Mouse (Mus musculus): ENCODE measurements at regions not wholly inside any gene's neighbourhood (a gene's known extent, or its start where the extent isn't known, plus 50 kb on each side); places are given as distances from the start of the nearest gene placed in this dataset.

DNA sequence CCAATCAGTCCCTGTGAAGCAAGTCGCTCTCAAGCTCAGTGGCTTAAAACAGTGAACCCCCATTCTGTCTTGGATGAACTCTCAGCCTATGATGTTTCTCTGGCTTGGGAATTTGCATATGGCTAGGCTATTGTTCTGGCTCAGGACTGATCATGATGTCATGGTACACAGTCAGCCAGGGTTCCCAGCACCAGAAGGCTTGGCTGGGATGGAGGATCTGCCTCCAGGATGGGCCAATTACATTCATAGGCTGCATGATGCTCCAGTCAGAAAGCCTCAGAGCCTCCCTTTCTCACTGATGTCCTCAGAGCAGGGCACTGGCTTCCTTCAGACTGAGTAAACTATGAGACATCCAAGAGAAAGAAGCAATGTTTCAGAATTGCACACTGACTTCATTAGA is 120.3 kb upstream of the Sh3bp4 start:
- intact Hi-C loops (cut with DNase I) = no loop called here
- DNase-seq = peak; percentile 56 to 65

GRCm38 (mm10) chr1:88953516-88953915 is 116.7 kb upstream of the Sh3bp4 start:
- intact Hi-C loops (cut with DNase I) = no loop called here
- DNase-seq = no peak

DNA sequence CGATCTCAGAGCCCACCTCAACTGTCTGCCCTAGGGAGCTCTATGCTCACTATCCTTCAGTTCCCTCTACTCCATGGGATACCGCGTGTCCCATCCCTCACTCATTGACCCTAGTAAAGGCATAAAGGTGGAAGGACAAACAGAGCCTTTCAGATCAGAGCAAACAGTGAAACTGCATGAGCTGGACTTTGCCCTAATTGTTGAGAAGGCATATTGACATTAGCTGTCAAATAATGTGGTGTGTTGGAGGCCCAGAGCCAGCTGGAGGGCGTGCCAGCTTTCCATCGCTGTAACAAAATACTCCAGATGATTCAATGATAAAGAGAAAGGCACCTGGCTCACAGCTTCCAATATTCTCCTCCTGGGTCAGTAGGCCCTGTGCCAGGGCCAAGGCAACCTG is 115.4 kb upstream of the Sh3bp4 start:
- intact Hi-C loops (cut with DNase I) = no loop called here
- DNase-seq = no peak

DNA sequence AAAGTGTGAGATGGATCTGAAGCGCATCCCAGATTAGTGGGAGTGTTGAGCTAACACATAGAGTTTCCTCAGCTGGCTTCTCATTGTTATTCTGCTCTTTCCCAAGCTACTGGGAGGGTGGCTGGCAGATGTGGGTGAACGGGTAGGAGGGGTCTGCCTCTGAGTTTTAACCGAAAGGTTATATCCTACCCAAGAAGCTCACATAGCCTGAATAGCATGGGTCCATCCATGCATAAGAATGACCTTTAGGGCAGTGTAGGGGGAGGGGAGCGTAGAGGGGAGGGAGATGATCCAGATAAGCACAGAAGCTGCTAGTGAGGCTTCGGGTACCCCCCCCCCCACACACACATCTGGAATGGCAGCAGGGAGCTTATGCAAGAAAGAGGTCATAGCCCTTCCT is 113.2 kb upstream of the Sh3bp4 start:
- intact Hi-C loops (cut with DNase I) = no loop called here
- DNase-seq = no peak

DNA sequence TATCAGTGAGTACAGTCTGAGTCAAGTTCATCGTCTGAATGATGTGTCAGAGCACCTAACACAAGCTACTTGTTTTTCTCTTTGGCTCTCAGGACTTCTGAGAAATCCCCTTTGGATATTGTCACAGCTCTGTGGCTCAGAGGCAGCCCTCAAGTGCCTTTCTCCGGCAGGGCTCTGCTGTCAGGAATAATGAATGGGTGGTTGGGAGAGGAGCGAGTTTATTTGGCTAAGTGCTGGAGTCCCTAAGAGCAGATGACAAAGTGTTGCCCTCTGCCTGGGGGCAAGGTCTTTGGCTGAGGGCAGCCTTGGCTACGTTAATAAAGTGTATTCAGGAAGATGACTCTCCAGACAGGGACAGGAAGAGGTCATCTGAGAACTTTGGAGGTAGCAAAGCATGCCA is 110.5 kb upstream of the Sh3bp4 start:
- intact Hi-C loops (cut with DNase I) = no loop called here
- no peak for DNase-seq

- no peak for DNase-seq
These were observed 110.1 kb upstream of the Sh3bp4 start for GRCm38 (mm10) chr1:88960142-88960541.

DNA sequence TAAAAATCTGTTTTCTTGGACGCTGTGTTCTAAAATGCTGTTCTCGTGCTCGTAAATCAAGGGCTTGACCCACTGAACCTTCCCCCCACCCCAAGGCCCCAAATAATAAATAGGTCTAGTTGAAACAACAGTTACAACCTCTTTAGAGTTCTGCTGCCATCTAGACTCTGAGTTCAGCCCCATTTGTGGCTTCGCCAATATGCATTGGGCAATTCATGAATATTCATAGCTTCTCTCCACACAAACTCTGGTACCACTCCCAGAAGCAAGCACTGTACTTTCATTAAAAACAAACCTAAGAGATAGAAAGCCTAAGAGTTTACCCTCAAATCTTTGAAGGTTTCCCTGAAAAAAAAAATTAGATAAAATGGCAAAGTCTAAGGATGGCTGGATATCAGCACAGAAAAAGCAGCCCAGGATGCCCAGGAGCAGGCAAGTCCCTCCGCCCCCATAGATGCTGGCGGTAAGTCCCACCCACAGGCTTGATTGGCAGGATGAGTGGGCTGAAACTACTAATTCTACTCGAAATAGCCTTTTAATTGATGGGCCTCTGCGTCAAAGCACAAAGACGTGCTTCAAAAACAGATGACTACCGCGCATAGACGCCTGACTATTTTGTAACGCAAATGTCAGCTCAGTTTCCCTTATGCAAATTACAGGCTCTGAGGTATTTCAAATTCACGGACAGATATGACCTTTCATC is 106.0 kb upstream of the Sh3bp4 start:
- intact Hi-C loops (cut with DNase I) = no loop called here
- DNase-seq = no peak

More at GRCm38 (mm10) chr1:88960142-88960541, 110.1 kb upstream of the Sh3bp4 start:
- intact Hi-C loops (cut with DNase I) = no loop called here

DNA sequence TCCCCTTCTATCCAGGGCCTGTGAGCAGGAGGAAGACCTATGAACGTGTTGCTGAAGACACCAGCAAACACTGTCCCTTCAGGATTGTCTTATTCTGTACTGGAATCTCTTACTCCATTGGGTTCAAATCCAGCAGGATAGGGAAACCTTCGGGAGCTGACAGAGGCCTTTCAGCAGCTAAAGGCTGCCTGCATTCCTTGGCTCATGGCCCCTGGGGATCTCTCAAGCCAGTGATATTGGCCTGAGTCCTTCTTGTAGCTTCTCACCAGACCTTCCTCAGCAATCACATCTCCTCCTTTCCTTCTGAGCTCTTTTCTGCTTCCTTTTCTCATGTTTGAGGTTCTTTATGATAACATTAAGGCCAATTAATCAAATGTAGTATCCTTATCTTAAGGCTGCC is 103.8 kb upstream of the Sh3bp4 start:
- peak; percentile 55 to 62 for DNase-seq
- intact Hi-C loops (cut with DNase I) = no loop called here

DNA sequence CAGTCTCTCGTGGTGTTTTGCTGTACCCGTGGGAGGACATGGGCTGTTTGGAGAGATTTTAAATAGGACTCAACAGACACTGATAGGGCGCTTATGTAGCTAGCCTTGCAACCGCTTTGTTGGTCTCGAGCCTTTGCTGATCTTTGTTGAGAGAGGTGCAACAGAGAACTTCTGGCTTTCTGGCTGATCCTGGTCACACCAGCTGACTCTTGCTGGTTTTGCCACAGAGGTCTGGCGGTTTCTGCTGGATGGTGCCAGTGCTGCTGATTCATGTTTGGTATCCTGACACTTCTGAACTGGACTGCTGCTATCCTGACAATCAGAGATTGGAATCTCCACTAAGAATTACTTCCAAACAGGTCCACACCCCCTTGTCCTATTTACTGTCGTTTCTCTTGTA is 102.1 kb upstream of the Sh3bp4 start:
- no peak for DNase-seq
- intact Hi-C loops (cut with DNase I) = no loop called here

- intact Hi-C loops (cut with DNase I) = no loop called here
- no peak for DNase-seq
These were observed 101.2 kb upstream of the Sh3bp4 start for GRCm38 (mm10) chr1:88969016-88969415.

- intact Hi-C loops (cut with DNase I) = no loop called here
- no peak for DNase-seq
These were observed 100.6 kb upstream of the Sh3bp4 start for GRCm38 (mm10) chr1:88969630-88970029.

GRCm38 (mm10) chr1:88976101-88976500 is 94.1 kb upstream of the Sh3bp4 start:
- intact Hi-C loops (cut with DNase I) = no loop called here
- no peak for DNase-seq

DNA sequence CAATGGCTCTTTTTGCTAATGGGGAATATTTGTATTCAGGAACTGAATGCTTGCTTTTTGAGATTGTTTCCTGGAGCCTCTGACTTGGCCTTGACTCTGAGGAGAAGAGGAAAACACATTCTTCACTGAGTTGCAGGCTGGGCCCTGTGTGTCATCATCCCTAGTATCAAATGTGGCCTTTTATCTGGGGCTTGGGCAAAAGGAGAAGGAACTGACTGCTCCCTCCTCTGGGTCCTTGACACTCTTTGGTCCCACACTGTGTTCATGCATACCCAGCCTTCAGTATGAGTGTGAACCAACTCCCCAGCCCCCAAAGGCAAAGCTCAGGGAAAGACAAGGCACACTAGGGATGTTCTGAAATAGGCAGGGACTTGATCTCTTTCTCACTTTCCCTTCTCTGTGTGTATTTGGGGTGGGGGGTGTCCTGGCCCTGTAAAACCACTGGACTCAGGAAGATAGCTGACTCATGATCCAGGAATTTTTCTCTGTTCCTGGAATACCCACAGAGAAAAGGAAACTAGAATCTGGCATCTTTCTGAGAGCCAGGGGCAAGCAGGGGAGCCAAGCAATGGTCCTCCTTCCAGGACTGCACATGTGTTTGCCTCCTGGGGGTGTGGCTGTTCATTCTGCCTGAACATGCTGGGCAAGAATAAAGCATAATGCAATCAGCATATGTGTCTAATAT is 82.1 kb upstream of the Sh3bp4 start:
- no peak for DNase-seq
- intact Hi-C loops (cut with DNase I) = no loop called here

GRCm38 (mm10) chr1:88994588-88995331 is 75.5 kb upstream of the Sh3bp4 start:
- DNase-seq = no peak
- intact Hi-C loops (cut with DNase I) = no loop called here

DNA sequence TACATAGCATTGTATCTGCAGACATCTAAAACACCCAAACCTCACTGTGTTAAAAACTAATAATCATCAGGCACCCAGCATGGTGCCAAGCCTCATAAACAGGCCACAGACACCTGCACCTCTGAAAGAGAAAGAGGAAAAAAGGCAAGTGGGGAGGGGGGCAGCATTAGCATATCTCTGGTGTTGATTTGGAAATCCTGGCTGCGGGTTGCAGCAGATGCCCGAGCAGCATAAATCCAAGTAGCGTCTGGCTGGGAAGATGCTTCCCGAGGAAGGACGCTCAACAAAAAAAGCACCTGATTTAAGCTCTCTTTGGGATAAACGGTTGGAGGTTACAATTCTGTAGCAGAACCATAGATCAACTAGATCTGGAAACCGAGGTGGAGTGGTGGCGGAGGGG is 74.3 kb upstream of the Sh3bp4 start:
- DNase-seq = no peak
- intact Hi-C loops (cut with DNase I) = no loop called here

DNA sequence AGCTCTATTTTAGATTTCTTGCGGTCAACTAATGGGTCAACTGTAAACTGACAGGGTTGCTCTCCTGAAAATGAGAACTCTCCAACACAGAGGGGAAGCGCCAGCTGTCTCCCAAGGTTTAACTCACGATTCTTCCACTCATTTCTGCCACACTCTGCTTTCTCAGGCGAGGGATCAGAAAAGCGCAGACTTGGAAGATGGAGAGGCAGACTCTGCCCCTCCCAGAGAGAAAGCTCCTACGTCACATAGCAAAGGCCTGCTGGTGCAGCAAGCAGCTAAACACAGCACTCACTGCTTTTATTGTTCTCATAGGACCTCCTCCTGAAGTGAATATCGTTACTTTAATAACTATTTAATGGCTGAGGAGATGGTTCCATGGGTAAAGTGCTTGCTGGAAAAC is 73.6 kb upstream of the Sh3bp4 start:
- DNase-seq = no peak
- intact Hi-C loops (cut with DNase I) = no loop called here

- intact Hi-C loops (cut with DNase I) = no loop called here
- no peak for DNase-seq
These were observed 72.4 kb upstream of the Sh3bp4 start for GRCm38 (mm10) chr1:88997847-88998246.

- intact Hi-C loops (cut with DNase I) = no loop called here
- DNase-seq = peak; percentile 20 to 33
These were observed 67.9 kb upstream of the Sh3bp4 start for GRCm38 (mm10) chr1:89002326-89002725.

- no peak for DNase-seq
- intact Hi-C loops (cut with DNase I) = no loop called here
These were observed 66.5 kb upstream of the Sh3bp4 start for GRCm38 (mm10) chr1:89003752-89004151.

DNA sequence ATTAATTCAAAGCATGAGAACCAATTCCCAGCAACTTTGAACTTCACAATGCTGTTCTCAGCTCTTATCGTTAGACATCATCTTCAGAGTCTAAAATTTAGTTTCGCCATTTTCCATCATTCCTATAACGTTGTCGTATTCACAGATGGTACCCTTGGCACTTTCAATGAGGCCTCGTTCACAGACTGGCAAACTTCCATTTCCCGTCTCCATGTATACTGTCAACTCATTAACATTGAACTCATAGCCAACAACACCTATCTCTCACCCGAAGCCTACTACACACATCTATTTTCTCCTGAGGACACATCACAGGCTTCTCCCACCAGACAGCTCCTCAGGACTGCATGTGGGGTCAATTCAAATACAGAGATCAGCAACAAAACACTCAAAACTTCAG is 62.7 kb upstream of the Sh3bp4 start:
- intact Hi-C loops (cut with DNase I) = no loop called here
- DNase-seq = no peak

DNA sequence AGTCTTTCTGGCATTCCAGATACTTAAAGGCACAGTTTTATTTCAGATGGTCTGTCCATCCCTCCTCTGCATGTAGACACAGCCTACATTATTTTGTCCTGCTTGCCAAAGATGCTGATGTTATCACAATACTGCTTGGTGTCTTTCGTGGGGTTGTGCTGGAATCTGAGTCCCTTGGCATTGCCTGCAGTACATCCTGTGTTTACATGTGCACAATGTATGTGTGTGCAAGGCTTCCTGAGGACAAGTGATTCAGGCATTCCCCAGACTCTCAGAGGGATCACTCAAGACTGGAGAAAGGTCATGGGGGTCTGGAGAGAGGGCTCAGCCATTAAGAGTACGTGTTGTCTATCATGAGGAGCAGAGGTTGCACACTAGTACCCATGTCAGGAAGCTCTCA is 60.0 kb upstream of the Sh3bp4 start:
- intact Hi-C loops (cut with DNase I) = no loop called here
- DNase-seq = no peak

DNA sequence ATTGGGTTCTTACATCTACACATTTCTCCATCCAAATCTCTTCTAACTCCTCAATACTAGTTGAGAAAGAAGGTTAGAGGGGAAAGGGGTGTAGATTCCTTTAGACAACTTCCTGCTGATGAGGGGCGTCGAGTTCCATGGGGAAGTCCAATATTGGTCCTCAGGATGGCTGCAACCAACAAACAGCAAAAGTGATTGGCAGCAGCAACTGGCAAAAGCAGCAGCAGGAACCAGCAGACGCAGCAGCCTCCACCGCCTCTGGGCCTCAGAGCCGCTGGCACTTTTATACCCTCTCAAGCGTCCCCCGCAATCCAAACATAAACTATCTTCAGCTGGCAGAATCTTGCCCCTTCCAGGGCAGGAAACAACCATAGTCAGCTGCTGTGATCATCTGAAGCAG is 58.8 kb upstream of the Sh3bp4 start:
- DNase-seq = no peak
- intact Hi-C loops (cut with DNase I) = no loop called here

All from heart, postnatal 10 days (tissue).